Mouse (Mus musculus) kidney, adult 9 months (tissue): ENCODE measurements around the gene Adamtsl4.

Source experiments
- DNase-seq: peaks from one replicate; pipeline ENCODE4 v3.0.0; 2022

The Adamtsl4 gene

GRCm38 (mm10) chr3:95687524-95688421 is at the start of gene Adamtsl4:
Gene Adamtsl4, minus strand, starts transcription at chr3:95687917.
- no peak for DNase-seq

- DNase-seq, result no peak
Observed at GRCm38 (mm10) chr3:95735071-95735670, 47.5 kb upstream of the Adamtsl4 start.

- no peak for DNase-seq
Observed at GRCm38 (mm10) chr3:95734092-95734702, 46.5 kb upstream of the Adamtsl4 start.

GRCm38 (mm10) chr3:95732744-95733521 is 45.2 kb upstream of the Adamtsl4 start:
- DNase-seq, result peak; percentile 46

- DNase-seq, result no peak
Observed at GRCm38 (mm10) chr3:95732297-95732696, 44.6 kb upstream of the Adamtsl4 start.

- no peak for DNase-seq
Observed at GRCm38 (mm10) chr3:95731802-95732201, 44.1 kb upstream of the Adamtsl4 start.

- DNase-seq, result no peak
Observed at GRCm38 (mm10) chr3:95730431-95730830, 42.7 kb upstream of the Adamtsl4 start.

GRCm38 (mm10) chr3:95728906-95729305 is 41.2 kb upstream of the Adamtsl4 start:
- DNase-seq, result no peak

GRCm38 (mm10) chr3:95726696-95727358 is 39.1 kb upstream of the Adamtsl4 start:
- no peak for DNase-seq

GRCm38 (mm10) chr3:95725863-95726262 is 38.1 kb upstream of the Adamtsl4 start:
- DNase-seq, result no peak

GRCm38 (mm10) chr3:95722386-95722785 is 34.7 kb upstream of the Adamtsl4 start:
- DNase-seq, result no peak

- DNase-seq, result no peak
Observed at GRCm38 (mm10) chr3:95718153-95718552, 30.4 kb upstream of the Adamtsl4 start.

- DNase-seq, result no peak
Observed at GRCm38 (mm10) chr3:95716075-95716474, 28.4 kb upstream of the Adamtsl4 start.

- no peak for DNase-seq
Observed at GRCm38 (mm10) chr3:95709967-95710366, 22.2 kb upstream of the Adamtsl4 start.

- no peak for DNase-seq
Observed at GRCm38 (mm10) chr3:95709044-95709443, 21.3 kb upstream of the Adamtsl4 start.

GRCm38 (mm10) chr3:95707497-95707896 is 19.8 kb upstream of the Adamtsl4 start:
- DNase-seq, result no peak

- DNase-seq, result no peak
Observed at GRCm38 (mm10) chr3:95706273-95706672, 18.6 kb upstream of the Adamtsl4 start.

GRCm38 (mm10) chr3:95704612-95705011 is 16.9 kb upstream of the Adamtsl4 start:
- DNase-seq, result no peak

- DNase-seq, result no peak
Observed at GRCm38 (mm10) chr3:95703276-95703675, 15.6 kb upstream of the Adamtsl4 start.

GRCm38 (mm10) chr3:95701877-95702540 is 14.3 kb upstream of the Adamtsl4 start:
- peak; percentile 79 for DNase-seq

- DNase-seq, result no peak
Observed at GRCm38 (mm10) chr3:95701085-95701484, 13.4 kb upstream of the Adamtsl4 start.

GRCm38 (mm10) chr3:95700233-95700681 is 12.5 kb upstream of the Adamtsl4 start:
- no peak for DNase-seq
